ENCODE assay signal across 8 mouse cellular contexts in genomic region chrX:16911241-16911873, GRCm38 (mm10). TPM values are rescaled to one million over a fixed set of nuclear protein-coding genes. Genes with fewer than 3 reads are reported as not detected.
A peak's percentile ranks its signal among the peaks of the same experiment; 100 is the strongest.
DNase-seq lines count a peak whose midpoint lies in the region; ATAC-seq and TF ChIP-seq lines count a peak whose summit lies in the region.

Gene Ndp (minus strand): TSS chrX:16911774.

- no peaks in the 10 kb centered on the region for H3K9me3 ChIP-seq in lung, embryonic 15.5 days
- no peaks in the 10 kb centered on the region for H3K9me3 ChIP-seq in limb, embryonic 11.5 days (ENCODE audit: control insufficient read depth, low read length)
- no peaks in the 10 kb centered on the region for H3K9me3 ChIP-seq in stomach, postnatal 0 days (ENCODE audit: control insufficient read depth, low read length)

- no peak for TF ChIP-seq CTCF in stomach, postnatal 0 days (IDR thresholded peaks at IDR 0.05; ENCODE audit: low read depth)

- peak within 1 kb of the TSS; percentile 45 for H3K4me2 ChIP-seq in lung, embryonic 15.5 days
- H3K4me2 ChIP-seq in limb, embryonic 11.5 days (ENCODE audit: low read depth, severe bottlenecking), result peak within 1 kb of the TSS; percentile 8; the same call in 1 of the 2 replicates
- H3K4me2 ChIP-seq in stomach, postnatal 0 days (replicated peaks; ENCODE audit: low read depth), result peak within 1 kb of the TSS; percentile 43

- 19% methylated on average over 13 of the region's 13 CpGs for WGBS in lung, embryonic 15.5 days
- WGBS in limb, embryonic 11.5 days, result 20% methylated on average over 13 of the region's 13 CpGs
- WGBS in stomach, postnatal 0 days, result 26% methylated on average over 13 of the region's 13 CpGs

- H3K27me3 ChIP-seq in lung, embryonic 15.5 days, result no peaks in the 10 kb centered on the region
- no peaks in the 10 kb centered on the region for H3K27me3 ChIP-seq in limb, embryonic 11.5 days (ENCODE audit: control insufficient read depth, insufficient read depth, low read length)
- H3K27me3 ChIP-seq in stomach, postnatal 0 days (ENCODE audit: control insufficient read depth, insufficient read depth, low read length), result no peaks in the 10 kb centered on the region

- no peak within 1 kb of the TSS for H3K9ac ChIP-seq in lung, embryonic 15.5 days
- no peak within 1 kb of the TSS for H3K9ac ChIP-seq in limb, embryonic 11.5 days (ENCODE audit: low read length)
- H3K9ac ChIP-seq in stomach, postnatal 0 days (ENCODE audit: low read length), result no peak within 1 kb of the TSS

- H3K4me3 ChIP-seq in lung, embryonic 15.5 days, result peak within 1 kb of the TSS; percentile 29
- no peak within 1 kb of the TSS; the same call in 1 of the 2 replicates for H3K4me3 ChIP-seq in limb, embryonic 11.5 days (ENCODE audit: low read depth, low read length)
- peak within 1 kb of the TSS; percentile 13; the same call in 1 of the 2 replicates for H3K4me3 ChIP-seq in stomach, postnatal 0 days (ENCODE audit: low read depth, low read length)

- TF ChIP-seq EP300 in stomach, postnatal 0 days (optimal IDR thresholded peaks at IDR 0.05), result no peak

- peak; percentile 51 for ATAC-seq in frontal cortex, adult (ENCODE audit: low TSS enrichment)
- no peak for ATAC-seq in lung, embryonic 15.5 days (ENCODE audit: borderline replicate concordance, extremely low read depth, low FRiP score, low TSS enrichment)
- ATAC-seq in limb, embryonic 11.5 days (ENCODE audit: insufficient number of reproducible peaks, low FRiP score, low TSS enrichment, low read depth), result no peak
- ATAC-seq in stomach, postnatal 0 days (ENCODE audit: low FRiP score, low TSS enrichment), result no peak

- no peaks in the 10 kb centered on the region for H3K4me1 ChIP-seq in lung, embryonic 15.5 days
- no peaks in the 10 kb centered on the region for H3K4me1 ChIP-seq in limb, embryonic 11.5 days (ENCODE audit: control insufficient read depth, insufficient read depth, low read length)
- H3K4me1 ChIP-seq in stomach, postnatal 0 days (replicated peaks; ENCODE audit: control insufficient read depth, insufficient read depth), result no peaks in the 10 kb centered on the region

- peak within 1 kb of the TSS; percentile 25; the same call in 1 of the 2 replicates for H3K27ac ChIP-seq in lung, embryonic 15.5 days
- no peak within 1 kb of the TSS for H3K27ac ChIP-seq in limb, embryonic 11.5 days (replicated peaks; ENCODE audit: low read depth, low read length)
- no peak within 1 kb of the TSS for H3K27ac ChIP-seq in stomach, postnatal 0 days (replicated peaks)

- no peaks in the 10 kb centered on the region for H3K36me3 ChIP-seq in lung, embryonic 15.5 days
- H3K36me3 ChIP-seq in limb, embryonic 11.5 days (ENCODE audit: control insufficient read depth, insufficient read depth, low read length), result no peaks in the 10 kb centered on the region
- no peaks in the 10 kb centered on the region for H3K36me3 ChIP-seq in stomach, postnatal 0 days (ENCODE audit: control insufficient read depth, insufficient read depth, low read length)

- no peak for DNase-seq in frontal cortex, postnatal 10 days (ENCODE audit: low spot score in 2 of 2)
- no peak for DNase-seq in lung, postnatal 14 days
- peak; percentile 21 for DNase-seq in limb, embryonic 11.5 days (ENCODE audit: low spot score)
- DNase-seq in stomach, postnatal 0 days (ENCODE audit: low spot score), result no peak
- DNase-seq in right cerebral cortex, postnatal 36 days (ENCODE audit: low spot score in 2 of 2), result no peak
- no peak for DNase-seq in kidney, adult 8-10 months

RNA-seq across cellular contexts. Expression of gene Ndp, which starts in this region (rescaled TPM):
- polyA plus RNA-seq in lung, embryonic 15.5 days (2015; fragmentation: Nextera tagmentation; extraction: Ambion mirVana), result 3.4 and 3.6 TPM in 2 replicates
- polyA plus RNA-seq in limb, embryonic 11.5 days (2014; fragmentation: Nextera tagmentation; extraction: Ambion mirVana), result 0.35 and 0.62 TPM in 2 replicates
- 0.90 and 1.1 TPM in 2 replicates for polyA plus RNA-seq in stomach, postnatal 0 days (2015; fragmentation: Nextera tagmentation; extraction: Ambion mirVana)

Comparison
In these comparisons a context has a peak if more than half of its experiments do, and no peak if none do; other contexts are left out.
1. Peak in DNase-seq and H3K4me2 ChIP-seq in limb, embryonic 11.5 days; RNA of the gene not detected or under 1 TPM.